Mouse (Mus musculus): ENCODE measurements around the gene Safb.

- no peak for TF ChIP-seq CTCF (conservative IDR thresholded peaks at IDR 0.05; ENCODE audit: insufficient read depth, insufficient read length, low read depth, low read length)
- no peak for TF ChIP-seq POLR2A (IDR thresholded peaks at IDR 0.05; ENCODE audit: low read depth, low read length)
Observed at GRCm38 (mm10) chr17:56545945-56546344, 38.7 kb upstream of the Safb start.

All from kidney, adult 2 months (tissue).